Mouse (Mus musculus): ENCODE measurements around the gene Fam71e1. TPM values are rescaled to one million over a fixed set of nuclear protein-coding genes. Genes with fewer than 3 reads are reported as not detected.

The Fam71e1 gene
- polyA plus RNA-seq, 1 experiment from 2014 or later: 5.9 TPM

DNA sequence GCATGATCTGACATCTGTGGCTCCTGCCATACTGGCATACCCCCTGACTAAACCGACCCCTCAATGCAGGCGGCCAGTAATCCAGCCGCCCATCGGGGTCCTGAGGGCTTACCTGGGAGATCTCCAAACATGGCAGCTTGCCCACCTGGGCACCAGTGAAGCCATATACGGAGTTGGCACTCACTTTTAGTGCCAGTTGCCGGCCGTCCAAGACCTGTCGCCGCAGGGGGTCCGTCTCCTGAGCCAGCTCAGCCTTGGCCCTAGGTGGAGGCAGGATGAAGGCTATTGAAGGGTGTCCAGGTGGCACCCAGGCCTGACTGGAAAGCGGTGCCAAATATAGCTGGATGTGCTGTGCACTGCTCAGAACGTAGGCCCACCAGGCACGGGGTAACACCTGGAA, 41.1 kb downstream of the Fam71e1 start:
- Histone ChIP-seq H3K27me3 (ENCODE audit: control insufficient read depth, insufficient read depth, low read length) (no peaks in the 10 kb centered on the region), H3K27ac (replicated peaks) (no peak overlapping the region), H3K9ac (ENCODE audit: low read length) (no peak overlapping the region), H3K4me2 (replicated peaks; ENCODE audit: low read depth) (no peak overlapping the region), H3K9me3 (ENCODE audit: control insufficient read depth, low read length) (no peaks in the 10 kb centered on the region), H3K4me3 (ENCODE audit: low read depth, low read length) (no peak overlapping the region), H3K36me3 (ENCODE audit: control insufficient read depth, insufficient read depth, low read length) (peaks cover 13% of the 10 kb centered on the region; the same call in 1 of the 2 replicates), H3K4me1 (replicated peaks; ENCODE audit: control insufficient read depth, insufficient read depth) (no peaks in the 10 kb centered on the region)
- ATAC-seq (ENCODE audit: low FRiP score, low TSS enrichment) (no peak), DNase-seq (ENCODE audit: low spot score) (no peak)
- TF ChIP-seq EP300 (optimal IDR thresholded peaks at IDR 0.05) (no peak), CTCF (IDR thresholded peaks at IDR 0.05; ENCODE audit: low read depth) (no peak)
- WGBS: 87% methylated on average over 13 of the region's 13 CpGs

DNA sequence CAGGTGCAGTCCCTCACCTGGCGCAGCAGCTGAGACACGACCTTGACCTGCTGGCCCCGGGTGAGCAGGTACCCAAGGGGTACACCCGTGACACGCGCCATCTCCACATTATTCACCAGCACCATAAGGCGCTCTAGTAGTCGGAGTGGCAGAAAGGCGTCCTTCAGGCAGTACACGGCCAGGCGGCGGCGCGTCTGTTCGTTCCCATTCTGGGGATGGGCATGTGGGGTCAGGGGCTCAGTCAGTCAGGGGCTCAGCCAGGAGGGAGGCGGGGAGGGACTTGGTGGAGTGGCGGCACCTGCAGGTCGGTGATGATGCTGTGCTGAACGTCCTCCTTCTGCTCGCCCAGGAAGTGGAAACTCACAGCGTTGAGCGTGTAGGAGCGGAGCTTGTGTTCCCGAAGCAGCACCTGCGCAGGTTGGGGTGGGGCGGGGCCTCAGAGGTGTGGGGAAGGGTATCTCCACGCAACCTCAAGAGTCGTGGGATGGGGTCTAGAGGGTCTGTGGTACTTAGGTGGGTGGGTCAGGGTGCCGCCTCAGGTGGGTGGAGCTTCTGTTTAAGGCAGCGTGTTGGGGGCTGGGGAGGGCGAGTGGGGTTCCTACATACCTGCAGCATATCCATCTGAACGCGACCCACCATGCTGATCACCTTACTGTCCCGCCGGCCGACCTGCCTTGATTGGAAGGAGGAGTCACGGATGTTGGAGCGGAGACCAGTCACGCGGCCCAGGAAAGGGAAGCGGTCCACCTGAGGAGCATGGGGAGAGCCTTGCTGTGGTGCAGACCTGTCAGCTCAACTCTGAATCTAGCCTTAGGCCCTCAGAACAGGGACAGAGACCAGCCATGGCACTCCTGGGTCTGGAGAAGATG, 42.6 kb downstream of the Fam71e1 start:
- H3K27me3 ChIP-seq (ENCODE audit: control insufficient read depth, insufficient read depth, low read length): no peaks in the 10 kb centered on the region
- no peak overlapping the region for H3K27ac ChIP-seq (replicated peaks)
- H3K9me3 ChIP-seq (ENCODE audit: control insufficient read depth, low read length): no peaks in the 10 kb centered on the region
- DNase-seq (ENCODE audit: low spot score): no peak
- TF ChIP-seq EP300 (optimal IDR thresholded peaks at IDR 0.05) (no peak), CTCF (IDR thresholded peaks at IDR 0.05; ENCODE audit: low read depth) (no peak)
- no peaks in the 10 kb centered on the region for H3K4me1 ChIP-seq (replicated peaks; ENCODE audit: control insufficient read depth, insufficient read depth)
- H3K4me2 ChIP-seq (replicated peaks; ENCODE audit: low read depth): no peak overlapping the region
- H3K36me3 ChIP-seq (ENCODE audit: control insufficient read depth, insufficient read depth, low read length): peaks cover 13% of the 10 kb centered on the region; the same call in 1 of the 2 replicates
- H3K4me3 ChIP-seq (ENCODE audit: low read depth, low read length): no peak overlapping the region
- no peak overlapping the region for H3K9ac ChIP-seq (ENCODE audit: low read length)
- WGBS: 91% methylated on average over 41 of the region's 41 CpGs
- no peak for ATAC-seq (ENCODE audit: low FRiP score, low TSS enrichment)

DNA sequence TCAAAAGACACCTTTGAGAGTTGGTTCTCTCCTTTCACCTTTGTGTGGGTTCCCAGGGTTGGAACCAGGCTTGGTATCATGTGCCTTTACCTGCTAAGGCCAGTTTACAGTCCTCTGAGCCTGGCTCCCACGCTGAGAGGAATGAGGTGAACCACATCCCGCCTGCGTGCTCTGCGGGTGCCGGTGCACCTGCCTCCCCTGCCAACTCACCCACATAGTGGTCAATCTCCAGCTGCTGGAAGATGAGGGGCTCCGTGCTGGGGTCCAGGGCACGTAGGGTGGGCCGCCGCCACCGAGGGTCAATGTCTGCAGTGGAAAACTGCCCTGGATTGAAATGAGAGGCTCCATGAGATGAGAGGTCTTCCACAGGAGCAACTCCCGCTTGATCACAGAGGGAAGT, 46.2 kb downstream of the Fam71e1 start:
- Histone ChIP-seq H3K4me1 (replicated peaks; ENCODE audit: control insufficient read depth, insufficient read depth) (no peaks in the 10 kb centered on the region; the same call in 1 of the 2 replicates), H3K4me2 (replicated peaks; ENCODE audit: low read depth) (no peak overlapping the region), H3K4me3 (ENCODE audit: low read depth, low read length) (no peak overlapping the region), H3K9ac (ENCODE audit: low read length) (no peak overlapping the region), H3K36me3 (ENCODE audit: control insufficient read depth, insufficient read depth, low read length) (peaks cover 13% of the 10 kb centered on the region; the same call in 1 of the 2 replicates), H3K27ac (replicated peaks) (no peak overlapping the region), H3K9me3 (ENCODE audit: control insufficient read depth, low read length) (no peaks in the 10 kb centered on the region), H3K27me3 (ENCODE audit: control insufficient read depth, insufficient read depth, low read length) (no peaks in the 10 kb centered on the region)
- WGBS: 93% methylated on average over 11 of the region's 11 CpGs
- DNase-seq (ENCODE audit: low spot score): no peak
- TF ChIP-seq EP300 (optimal IDR thresholded peaks at IDR 0.05) (no peak), CTCF (IDR thresholded peaks at IDR 0.05; ENCODE audit: low read depth) (no peak)
- no peak for ATAC-seq (ENCODE audit: low FRiP score, low TSS enrichment)

DNA sequence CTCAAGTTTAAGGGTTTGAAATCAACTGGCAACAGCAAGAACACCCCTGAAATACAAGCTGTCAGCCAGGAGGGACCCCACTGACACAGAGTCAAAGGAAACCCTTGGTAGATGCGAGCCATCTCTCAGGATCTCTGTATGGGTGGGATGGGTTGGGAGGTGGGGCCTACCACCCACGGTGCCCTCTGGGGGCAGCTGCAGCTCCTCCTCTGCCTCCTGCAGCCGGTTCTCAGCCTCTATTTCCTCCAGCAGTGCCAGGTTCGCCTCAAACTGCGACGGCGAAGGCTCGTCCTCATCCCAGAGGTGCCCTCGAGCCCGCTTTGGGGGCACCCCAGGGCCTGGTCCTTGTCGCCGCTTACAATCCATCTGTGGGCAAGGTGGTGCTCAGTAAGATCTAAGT, 46.7 kb downstream of the Fam71e1 start:
- Histone ChIP-seq H3K27me3 (ENCODE audit: control insufficient read depth, insufficient read depth, low read length) (no peaks in the 10 kb centered on the region), H3K27ac (replicated peaks) (no peak overlapping the region), H3K4me2 (replicated peaks; ENCODE audit: low read depth) (no peak overlapping the region), H3K4me3 (ENCODE audit: low read depth, low read length) (no peak overlapping the region), H3K9ac (ENCODE audit: low read length) (no peak overlapping the region), H3K36me3 (ENCODE audit: control insufficient read depth, insufficient read depth, low read length) (peaks cover 11% of the 10 kb centered on the region; the same call in 1 of the 2 replicates), H3K9me3 (ENCODE audit: control insufficient read depth, low read length) (no peaks in the 10 kb centered on the region), H3K4me1 (replicated peaks; ENCODE audit: control insufficient read depth, insufficient read depth) (no peaks in the 10 kb centered on the region; the same call in 1 of the 2 replicates)
- 75% methylated on average over 12 of the region's 12 CpGs for WGBS
- no peak for ATAC-seq (ENCODE audit: low FRiP score, low TSS enrichment)
- TF ChIP-seq CTCF (IDR thresholded peaks at IDR 0.05; ENCODE audit: low read depth) (no peak), EP300 (optimal IDR thresholded peaks at IDR 0.05) (no peak)
- no peak for DNase-seq (ENCODE audit: low spot score)

DNA sequence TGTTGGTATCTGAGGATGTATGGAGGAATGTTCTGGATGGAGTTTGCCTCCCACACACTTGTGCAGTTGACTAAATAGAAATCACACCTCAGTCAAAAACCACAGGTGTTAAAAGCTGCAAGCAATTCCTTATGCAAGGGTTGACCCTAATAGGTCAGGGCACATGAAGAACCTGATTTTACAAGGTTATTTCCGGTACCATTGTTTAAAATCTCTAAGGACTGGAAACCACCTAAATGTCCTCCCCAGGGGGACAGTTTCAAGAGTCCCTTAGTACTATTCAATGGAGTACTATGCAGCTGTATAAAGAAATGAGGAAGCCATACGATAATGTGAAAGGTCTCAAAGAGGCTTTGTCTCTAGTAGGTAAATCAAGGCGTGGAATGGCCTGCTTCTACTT, 49.9 kb downstream of the Fam71e1 start:
- no peak overlapping the region for H3K4me2 ChIP-seq (replicated peaks; ENCODE audit: low read depth)
- ATAC-seq (ENCODE audit: low FRiP score, low TSS enrichment) (no peak), DNase-seq (ENCODE audit: low spot score) (no peak)
- H3K27me3 ChIP-seq (ENCODE audit: control insufficient read depth, insufficient read depth, low read length): no peaks in the 10 kb centered on the region
- H3K9ac ChIP-seq (ENCODE audit: low read length): no peak overlapping the region
- H3K36me3 ChIP-seq (ENCODE audit: control insufficient read depth, insufficient read depth, low read length): peaks cover 15% of the 10 kb centered on the region
- H3K27ac ChIP-seq (replicated peaks): no peak overlapping the region
- no peaks in the 10 kb centered on the region; the same call in 1 of the 2 replicates for H3K4me1 ChIP-seq (replicated peaks; ENCODE audit: control insufficient read depth, insufficient read depth)
- WGBS: 93% methylated on average over 3 of the region's 3 CpGs
- TF ChIP-seq CTCF (IDR thresholded peaks at IDR 0.05; ENCODE audit: low read depth) (no peak), EP300 (optimal IDR thresholded peaks at IDR 0.05) (no peak)
- H3K9me3 ChIP-seq (ENCODE audit: control insufficient read depth, low read length): no peaks in the 10 kb centered on the region
- H3K4me3 ChIP-seq (ENCODE audit: low read depth, low read length): no peak overlapping the region

DNA sequence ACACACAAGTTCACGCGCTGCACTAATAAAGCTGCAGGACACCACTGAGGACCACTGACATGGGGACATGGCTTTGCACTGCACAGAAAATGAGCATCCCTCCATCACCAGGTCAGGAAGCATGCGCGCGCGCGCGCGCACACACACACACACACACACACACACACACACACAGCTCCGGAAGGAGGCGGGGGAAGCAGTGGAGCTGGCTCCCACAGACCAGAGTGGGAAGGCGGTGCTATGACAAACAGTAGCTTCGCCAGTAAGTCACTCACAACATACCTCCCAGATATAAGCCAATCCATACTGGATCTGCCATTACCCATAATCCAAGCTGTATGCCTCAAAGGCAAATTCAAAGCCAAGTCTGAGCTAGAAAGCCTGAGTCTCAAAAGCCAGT, 50.7 kb downstream of the Fam71e1 start:
- no peak for DNase-seq (ENCODE audit: low spot score)
- ATAC-seq (ENCODE audit: low FRiP score, low TSS enrichment): no peak
- Histone ChIP-seq H3K27me3 (ENCODE audit: control insufficient read depth, insufficient read depth, low read length) (no peaks in the 10 kb centered on the region), H3K4me2 (replicated peaks; ENCODE audit: low read depth) (no peak overlapping the region), H3K9me3 (ENCODE audit: control insufficient read depth, low read length) (no peaks in the 10 kb centered on the region), H3K27ac (replicated peaks) (no peak overlapping the region), H3K4me3 (ENCODE audit: low read depth, low read length) (no peak overlapping the region; the same call in 1 of the 2 replicates), H3K36me3 (ENCODE audit: control insufficient read depth, insufficient read depth, low read length) (peaks cover 23% of the 10 kb centered on the region), H3K9ac (ENCODE audit: low read length) (no peak overlapping the region), H3K4me1 (replicated peaks; ENCODE audit: control insufficient read depth, insufficient read depth) (no peaks in the 10 kb centered on the region; the same call in 1 of the 2 replicates)
- TF ChIP-seq CTCF (IDR thresholded peaks at IDR 0.05; ENCODE audit: low read depth): no peak
- TF ChIP-seq EP300 (optimal IDR thresholded peaks at IDR 0.05): no peak
- WGBS: 92% methylated on average over 13 of the region's 13 CpGs
